Mouse (Mus musculus): Measurements from ENCODE around the gene Lamb3. TPM values are rescaled to one million over a fixed set of nuclear protein-coding genes. Genes with fewer than 3 reads are reported as not detected.

The Lamb3 gene
- polyA plus RNA-seq, 2 experiments from 2014 or later: 17.1 to 18.9 TPM

- peak; percentile 92 for ATAC-seq
Measured at GRCm38 (mm10) chr1:193201383-193201778, 6.1 kb upstream of the Lamb3 start, which contains the start of gene Traf3ip3. Gene Traf3ip3 (minus strand): TSS chr1:193201703.

DNA sequence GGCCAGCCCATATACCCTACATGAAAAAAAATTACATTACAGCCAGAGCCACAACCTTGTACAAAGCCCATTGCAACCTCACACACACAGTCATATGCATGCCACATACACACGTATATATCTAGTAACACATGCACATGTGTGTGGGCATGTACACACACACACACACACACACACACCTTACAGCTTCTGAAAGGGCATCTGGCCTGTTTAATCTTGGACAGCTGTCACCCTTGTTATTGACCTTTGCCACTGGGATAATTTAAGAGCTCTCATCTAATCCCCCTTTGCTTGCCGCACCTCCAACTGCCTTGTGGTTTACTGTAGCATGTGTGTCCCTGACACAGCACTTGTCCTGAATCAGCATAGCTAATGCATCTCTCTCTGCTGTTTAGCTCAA lies 3.7 kb upstream of the Lamb3 start:
- ATAC-seq: no peak

GRCm38 (mm10) chr1:193205431-193205830 lies 2.1 kb upstream of the Lamb3 start:
- ATAC-seq: no peak

DNA sequence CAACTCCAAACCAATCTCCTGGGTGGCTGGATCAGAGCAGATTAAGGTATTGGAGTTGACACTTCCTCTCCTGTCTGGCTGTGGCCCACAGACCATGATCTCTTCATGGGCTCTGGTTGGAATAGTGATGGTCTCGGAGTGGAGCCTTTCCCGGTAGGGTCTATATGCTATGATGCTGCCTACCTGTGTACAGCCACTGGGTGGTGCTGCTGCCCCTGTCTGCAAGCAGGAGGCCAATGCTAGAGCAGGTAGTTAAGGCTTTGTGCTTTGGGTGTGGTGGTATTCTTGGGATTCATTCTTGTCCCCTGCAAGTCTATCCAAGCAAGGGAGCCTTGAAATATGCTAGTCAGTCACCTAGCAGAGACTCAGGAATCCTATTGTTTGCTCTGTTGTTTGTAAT lies 679 bp downstream of the Lamb3 start:
- peak; percentile 87 for ATAC-seq

DNA sequence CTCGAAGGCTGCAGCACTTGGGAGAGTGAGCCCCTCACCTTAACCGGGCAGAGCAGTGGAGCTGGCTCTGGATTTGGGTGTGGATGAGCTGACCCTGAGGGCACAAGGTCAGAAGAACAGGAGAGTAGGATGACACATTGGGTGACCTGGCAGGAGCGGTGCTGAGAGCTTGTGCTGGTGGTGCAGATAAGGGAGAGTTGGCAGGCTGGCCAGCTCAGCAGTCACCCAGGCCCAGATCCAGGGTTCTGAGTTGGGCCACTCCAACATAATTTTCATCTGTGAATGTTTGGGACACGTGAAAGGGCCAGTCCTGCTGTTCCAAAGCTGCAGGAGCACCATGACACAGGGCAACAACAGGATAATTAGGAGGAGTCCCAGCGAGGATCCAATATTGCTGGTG lies 3.9 kb downstream of the Lamb3 start:
- ATAC-seq: no peak

DNA sequence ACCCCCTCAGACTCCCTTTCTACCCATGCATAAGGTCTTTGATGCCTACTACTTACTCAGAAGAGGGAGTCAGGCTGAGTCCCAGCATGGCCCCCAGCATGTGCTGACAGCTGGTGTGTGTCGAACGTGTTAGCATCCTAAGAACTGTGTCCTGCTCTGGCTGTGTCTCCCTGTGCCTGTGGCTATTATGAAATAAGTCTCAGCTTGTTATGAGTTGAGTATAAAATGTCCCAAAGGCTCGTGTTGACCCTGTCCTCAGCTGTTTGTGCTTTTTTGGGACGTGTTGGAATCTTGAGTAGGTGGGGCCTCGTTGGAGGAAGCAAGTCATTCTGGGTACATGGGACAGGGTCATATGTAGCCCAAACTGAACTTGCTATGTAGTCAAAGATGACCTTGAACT lies 6.6 kb downstream of the Lamb3 start:
- no peak for ATAC-seq

- ATAC-seq: no peak
Measured at GRCm38 (mm10) chr1:193216000-193216399, 8.5 kb downstream of the Lamb3 start.

- ATAC-seq: no peak
Measured at GRCm38 (mm10) chr1:193220408-193220807, 12.9 kb downstream of the Lamb3 start.

DNA sequence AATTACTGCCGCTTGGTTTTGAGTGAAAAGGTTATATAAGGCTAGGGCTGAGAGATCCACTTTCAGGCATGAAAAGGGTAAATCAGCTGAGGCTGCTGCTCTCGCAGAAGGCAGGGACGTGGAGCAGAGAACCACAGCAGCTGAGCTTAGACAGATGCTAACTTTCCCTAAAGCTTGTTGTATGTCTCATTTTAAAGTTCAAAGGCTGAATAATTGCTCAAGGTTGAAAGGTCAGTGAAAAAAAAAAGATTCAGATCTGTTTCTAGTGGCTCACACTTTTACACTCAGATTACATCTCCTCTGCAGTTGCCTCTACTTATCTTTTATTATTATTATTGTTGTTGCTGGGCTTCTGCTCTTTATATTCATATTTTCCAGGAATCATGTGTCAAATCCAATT lies 18.0 kb downstream of the Lamb3 start:
- ATAC-seq: peak; percentile 30

GRCm38 (mm10) chr1:193226114-193226513 lies 18.6 kb downstream of the Lamb3 start:
- ATAC-seq: peak; percentile 73

DNA sequence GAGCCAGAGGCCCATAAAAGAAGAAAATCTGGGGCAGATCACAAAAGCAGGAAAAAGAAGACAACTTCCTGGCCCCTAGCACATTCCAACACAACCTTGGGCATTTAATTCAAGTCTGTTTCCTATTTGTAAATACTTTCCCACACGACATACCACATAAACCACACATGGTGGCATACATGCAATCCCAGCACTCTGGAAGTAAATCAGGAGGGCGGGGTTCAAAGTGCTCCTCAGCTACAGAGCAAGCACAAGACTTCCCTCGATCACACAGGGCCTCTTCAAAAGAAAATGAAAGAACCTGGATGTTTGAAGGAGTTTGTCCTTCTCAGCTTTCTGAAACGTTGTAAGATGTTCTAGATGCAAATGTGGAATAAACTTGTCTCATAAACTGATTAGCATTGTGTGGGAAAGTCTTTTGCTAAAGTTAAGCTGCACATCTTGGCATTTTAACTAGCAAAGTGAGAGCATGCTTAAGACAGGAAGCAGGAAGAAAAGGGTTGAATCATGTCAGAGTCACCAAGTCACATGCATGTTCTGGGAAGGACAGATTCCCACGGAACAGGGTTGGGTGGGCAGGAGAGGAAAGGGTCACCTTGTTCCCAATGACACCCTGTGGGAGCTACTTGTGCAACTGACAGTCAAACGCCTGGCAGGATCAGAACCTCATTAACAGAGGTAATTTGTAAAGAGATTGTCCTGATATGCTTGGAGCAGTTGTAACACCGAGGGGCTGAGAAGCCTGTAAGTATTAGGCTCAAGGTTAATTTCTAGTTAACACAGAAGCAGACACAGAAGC lies 19.4 kb downstream of the Lamb3 start:
- ATAC-seq: no peak

GRCm38 (mm10) chr1:193227537-193227936 lies 20.0 kb downstream of the Lamb3 start:
- no peak for ATAC-seq

- no peak for ATAC-seq
Measured at GRCm38 (mm10) chr1:193229570-193229969, 22.1 kb downstream of the Lamb3 start.

- no peak for ATAC-seq
Measured at GRCm38 (mm10) chr1:193230531-193230930, 23.0 kb downstream of the Lamb3 start.

DNA sequence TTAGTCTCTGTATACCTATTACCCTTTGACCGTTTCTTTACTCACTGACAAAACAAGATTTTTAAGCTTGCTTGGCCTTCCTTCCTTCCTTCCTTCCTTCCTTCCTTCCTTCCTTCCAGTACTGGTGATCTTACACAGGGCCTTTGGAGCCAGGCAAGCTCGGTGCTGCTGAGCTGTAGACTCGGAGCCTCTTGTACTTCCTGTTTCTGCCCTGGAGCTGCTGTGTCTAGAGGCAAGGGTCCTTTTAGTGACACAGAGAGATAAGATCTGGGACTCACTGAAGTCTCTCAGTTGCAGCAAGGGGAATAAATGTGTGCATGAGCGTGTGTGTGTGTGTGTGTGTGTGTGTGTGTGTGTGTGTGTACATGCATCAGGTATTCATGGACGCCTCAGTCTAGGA lies 23.4 kb downstream of the Lamb3 start:
- no peak for ATAC-seq

DNA sequence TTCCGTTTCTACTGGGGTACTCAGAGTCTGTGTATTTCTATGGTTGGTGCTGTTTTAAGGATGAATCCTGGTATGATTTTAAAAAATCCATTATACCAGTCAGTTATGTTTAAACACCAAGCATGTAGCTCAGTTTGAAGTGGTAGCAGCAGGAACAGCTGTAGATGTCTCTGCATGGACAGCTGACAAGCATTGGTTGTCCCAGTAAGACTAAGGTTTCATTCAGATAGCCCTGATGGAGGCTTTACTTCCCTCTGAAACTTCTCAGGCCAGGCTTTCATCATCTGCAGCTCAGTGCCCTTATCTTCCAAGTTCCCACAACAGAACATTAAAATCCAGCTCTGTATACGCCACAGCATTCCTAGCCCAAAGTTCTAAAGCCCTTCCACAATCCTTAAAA lies 25.2 kb downstream of the Lamb3 start:
- ATAC-seq: no peak

DNA sequence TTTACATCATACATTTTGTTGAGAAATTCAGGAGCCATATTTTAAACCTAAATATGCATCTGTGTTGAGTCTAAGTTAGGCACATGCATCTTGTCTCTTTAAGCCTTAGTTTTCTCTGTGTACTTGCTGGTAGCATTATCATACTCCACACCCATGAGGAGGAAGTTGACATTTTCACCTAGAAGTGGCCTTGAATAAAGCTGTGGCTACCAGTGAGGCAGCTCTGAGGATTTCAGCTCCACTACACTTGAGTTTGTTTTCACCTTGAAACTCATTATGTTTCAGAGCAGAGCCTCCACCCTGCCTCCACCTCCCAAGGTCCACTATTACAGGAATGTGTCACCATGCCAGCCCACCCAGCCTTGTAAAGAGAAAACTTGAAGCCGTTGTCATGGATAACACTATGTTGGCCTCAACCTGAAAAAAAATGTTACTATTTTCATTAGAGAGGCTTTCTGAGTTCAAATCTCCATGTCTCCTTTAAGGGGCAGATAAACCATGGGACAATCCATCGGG lies 26.7 kb downstream of the Lamb3 start:
- no peak for ATAC-seq

DNA sequence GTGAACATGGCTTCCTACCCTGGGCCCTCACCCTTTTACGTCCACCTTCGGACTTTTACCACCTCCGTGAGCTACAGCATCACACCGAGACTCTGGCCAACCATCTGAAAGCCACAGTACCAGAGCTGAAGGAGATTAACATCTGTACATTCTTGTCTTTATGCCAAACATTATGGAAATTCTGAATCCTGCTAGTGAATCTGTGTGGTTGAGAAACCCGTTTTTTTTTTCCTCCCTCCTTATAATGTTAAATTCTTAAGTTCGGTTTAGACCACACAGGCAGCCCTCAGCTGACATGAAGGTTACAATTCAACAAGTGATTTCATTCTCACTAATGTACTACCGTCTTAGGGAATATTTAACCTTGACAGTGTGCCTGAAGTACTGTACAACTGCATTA lies 27.4 kb downstream of the Lamb3 start:
- ATAC-seq: no peak

GRCm38 (mm10) chr1:193238426-193238825 lies 30.9 kb downstream of the Lamb3 start:
- no peak for ATAC-seq

GRCm38 (mm10) chr1:193241436-193241835 lies 33.9 kb downstream of the Lamb3 start:
- ATAC-seq: no peak

- ATAC-seq: no peak
Measured at GRCm38 (mm10) chr1:193242238-193242637, 34.7 kb downstream of the Lamb3 start.

- no peak for ATAC-seq
Measured at GRCm38 (mm10) chr1:193242863-193243262, 35.4 kb downstream of the Lamb3 start.

- no peak for ATAC-seq
Measured at GRCm38 (mm10) chr1:193243571-193244193, 36.2 kb downstream of the Lamb3 start.

DNA sequence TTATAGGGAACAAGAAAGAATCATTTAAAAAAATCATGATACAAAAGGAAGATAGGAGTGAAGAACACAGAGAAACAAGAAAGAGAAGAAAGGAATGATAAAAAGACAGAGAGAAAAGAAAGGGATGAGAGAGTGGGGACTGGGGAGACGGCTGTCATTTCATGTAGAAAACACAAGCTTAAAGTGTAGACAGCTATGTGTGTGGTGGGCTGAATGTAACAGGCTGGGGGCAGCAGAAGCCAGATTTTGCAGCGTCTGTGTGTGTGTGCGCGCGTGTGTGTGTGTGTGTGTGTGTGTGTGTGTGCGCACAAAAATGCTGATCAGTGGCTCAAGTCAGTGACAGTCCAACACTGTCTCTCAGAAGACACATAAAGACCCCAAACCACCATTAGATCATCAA lies 36.7 kb downstream of the Lamb3 start:
- no peak for ATAC-seq

Measured in activated CD4-positive, CD25-positive, alpha-beta regulatory T cell, adult 4 months (primary cell).